Mouse (Mus musculus) retina, postnatal 7 days (tissue): ENCODE measurements at regions not wholly inside any gene's neighbourhood (a gene's known extent, or its start where the extent isn't known, plus 50 kb on each side); places are given as distances from the start of the nearest gene placed in this dataset.

Experiments used
- DNase-seq: peaks from one replicate; pipeline ENCODE4 v3.0.0-alpha.2; 2012; ENCODE audit warnings: low read depth, low spot score

DNA sequence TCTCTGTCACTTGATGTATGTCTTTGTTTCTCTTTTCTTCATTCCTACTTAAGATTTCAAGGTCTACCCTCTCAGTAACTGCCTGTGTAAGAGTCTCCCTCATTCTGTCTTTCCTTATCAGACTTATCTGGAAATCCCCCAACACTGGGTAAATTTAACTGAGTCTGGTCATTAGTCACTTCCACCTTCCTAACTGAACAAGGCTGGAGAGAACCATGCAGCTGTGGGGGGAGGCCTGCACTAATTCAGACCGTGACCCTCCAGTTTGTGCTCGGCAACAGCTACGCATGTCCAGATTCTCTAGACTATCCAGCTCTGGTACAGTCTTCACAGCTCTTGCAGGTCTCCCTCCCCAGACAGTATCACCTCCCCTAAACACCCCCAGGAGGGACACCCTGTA is 103.3 kb downstream of the Prox1 start:
- no peak for DNase-seq

- no peak for DNase-seq
These were observed 104.1 kb downstream of the Prox1 start for GRCm38 (mm10) chr1:190066426-190066825.

DNA sequence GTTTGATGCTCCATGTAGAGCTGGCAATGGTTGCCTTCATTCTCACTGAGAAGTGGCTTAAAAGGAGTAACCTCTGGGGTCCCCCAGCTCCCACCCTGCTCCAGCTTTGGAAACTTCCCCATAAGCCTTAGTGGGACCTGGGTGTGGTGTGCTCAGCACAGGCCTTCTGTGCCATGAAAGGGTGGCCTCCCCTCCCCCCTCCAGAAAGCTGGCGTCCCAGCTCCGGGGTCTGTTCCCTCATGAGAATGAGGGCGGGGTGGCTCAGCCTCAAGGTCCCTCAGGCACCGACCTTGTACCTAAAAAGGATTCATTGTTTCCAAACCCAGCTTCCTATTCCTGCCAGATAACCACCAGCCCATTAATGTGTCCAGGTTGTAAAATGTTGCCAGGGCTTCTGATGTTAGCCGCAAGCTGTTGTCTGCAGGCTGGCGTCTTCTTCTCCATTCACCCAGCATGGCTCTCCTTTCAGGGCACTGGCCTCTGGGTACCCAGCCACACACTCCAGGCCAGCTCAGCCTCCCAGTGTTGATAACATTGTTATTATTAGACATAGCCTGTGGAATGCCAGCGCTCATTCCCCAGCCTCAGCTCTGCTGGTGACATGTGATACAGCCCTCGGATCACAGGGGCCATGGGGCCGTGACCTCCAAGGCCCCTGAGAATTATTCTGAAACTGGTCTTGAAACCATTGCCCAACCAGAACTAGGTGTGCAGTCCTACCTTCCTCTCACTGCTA is 108.8 kb downstream of the Prox1 start:
- DNase-seq = no peak

GRCm38 (mm10) chr1:190059025-190059424 is 111.5 kb downstream of the Prox1 start:
- DNase-seq = no peak

DNA sequence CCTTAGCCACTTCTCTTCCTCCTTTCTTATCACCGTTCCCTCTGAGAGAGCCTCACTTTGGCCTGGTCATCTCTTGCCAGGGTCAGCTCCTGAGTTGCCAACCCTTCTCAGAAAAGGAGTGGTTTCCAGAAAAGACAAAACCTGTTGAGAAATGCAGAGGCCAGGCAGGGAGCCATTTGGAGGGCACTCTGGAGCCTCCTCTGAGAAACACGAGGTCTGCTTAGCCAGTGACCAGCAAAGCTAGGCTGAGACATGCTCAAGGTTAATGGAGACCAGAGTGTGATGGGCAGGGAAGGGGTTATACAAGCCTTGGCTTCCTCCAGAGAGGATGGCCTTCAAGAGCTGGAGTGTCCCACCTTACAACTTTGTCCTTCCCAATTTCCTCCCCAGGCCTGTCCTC is 113.6 kb downstream of the Prox1 start:
- no peak for DNase-seq

DNA sequence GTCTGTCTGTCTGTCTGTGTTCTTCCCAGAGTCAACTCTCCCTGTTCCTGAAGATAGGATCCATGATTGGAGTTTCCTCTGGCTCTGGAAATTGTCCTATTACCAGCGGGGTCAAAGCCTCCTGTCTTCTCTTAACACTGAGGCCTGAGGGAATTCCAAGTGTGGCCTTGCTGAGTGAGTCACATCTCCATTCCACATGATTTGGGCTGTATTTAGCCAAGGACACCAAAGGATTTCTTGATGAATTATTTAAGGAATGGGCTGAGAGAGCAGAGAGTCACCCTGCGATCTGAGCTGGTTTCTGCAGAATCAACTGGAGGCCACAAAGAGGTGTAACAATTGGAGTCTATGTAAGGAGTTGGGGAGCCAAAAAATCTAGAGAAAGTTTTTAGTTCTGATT is 118.6 kb downstream of the Prox1 start:
- DNase-seq = no peak

- DNase-seq = no peak
These were observed 121.9 kb downstream of the Prox1 start for GRCm38 (mm10) chr1:190048521-190049170.

DNA sequence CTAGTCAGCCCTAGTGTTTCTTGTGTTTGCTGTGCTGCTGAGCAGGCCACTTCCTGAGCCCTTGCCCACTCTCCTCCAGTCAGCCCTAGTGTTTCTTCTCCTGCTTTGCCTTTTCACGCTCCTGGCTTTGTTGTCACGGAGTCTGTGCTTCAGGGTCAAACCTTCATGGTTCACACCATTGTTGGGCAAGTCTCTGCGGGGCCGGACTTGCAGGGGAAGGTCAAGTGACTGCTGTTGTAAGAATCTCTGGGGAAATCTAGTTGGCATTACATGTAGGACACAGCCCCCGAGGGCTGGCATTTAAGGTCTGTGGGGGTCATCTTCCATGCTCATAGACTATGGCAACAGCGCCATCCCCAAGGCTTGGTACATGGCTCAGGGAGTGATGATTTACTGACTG is 123.3 kb downstream of the Prox1 start:
- DNase-seq = no peak

- DNase-seq = peak; percentile 35
These were observed 123.6 kb upstream of the Smyd2 start for GRCm38 (mm10) chr1:190045797-190046196.

DNA sequence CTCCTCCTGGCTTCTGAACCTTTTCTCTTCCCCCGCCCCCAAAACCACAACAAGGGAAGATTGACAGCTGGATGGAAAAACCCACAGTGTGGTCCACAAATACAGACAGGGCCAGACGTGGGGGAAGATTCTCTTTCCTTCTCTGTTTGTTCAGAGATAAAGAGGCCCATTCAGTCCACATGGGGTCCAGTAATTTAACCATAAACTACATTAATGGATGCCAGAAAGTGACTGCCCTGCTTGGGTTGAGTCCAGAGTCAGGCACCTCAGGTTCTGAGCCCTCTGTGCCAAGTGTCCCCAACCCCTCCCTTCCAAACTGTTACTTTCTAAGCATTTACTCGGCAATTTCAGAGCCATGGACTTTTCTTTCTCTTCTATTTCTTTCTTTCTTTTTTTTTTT is 121.9 kb upstream of the Smyd2 start:
- DNase-seq = no peak

- no peak for DNase-seq
These were observed 121.0 kb upstream of the Smyd2 start for GRCm38 (mm10) chr1:190043156-190043555.

DNA sequence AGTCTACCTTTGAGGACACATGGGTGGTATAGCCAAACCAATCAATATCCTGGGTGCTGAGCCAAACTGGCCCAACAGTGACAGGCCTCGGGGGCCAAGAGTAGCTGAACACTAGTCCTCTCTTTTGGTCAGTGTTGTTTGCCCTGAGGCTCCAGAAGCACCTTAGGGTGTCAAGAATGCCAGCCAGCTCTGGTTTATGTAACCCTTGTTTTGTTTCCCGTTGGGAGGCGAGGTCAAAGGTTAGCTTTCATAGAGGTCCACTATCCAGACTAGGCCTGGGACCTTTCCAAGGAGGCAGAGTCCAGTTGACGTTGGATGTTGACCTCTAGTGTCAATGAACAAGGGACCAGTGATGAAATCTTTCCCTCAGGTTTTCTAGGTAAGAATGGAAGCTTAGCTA is 120.0 kb upstream of the Smyd2 start:
- DNase-seq = no peak

DNA sequence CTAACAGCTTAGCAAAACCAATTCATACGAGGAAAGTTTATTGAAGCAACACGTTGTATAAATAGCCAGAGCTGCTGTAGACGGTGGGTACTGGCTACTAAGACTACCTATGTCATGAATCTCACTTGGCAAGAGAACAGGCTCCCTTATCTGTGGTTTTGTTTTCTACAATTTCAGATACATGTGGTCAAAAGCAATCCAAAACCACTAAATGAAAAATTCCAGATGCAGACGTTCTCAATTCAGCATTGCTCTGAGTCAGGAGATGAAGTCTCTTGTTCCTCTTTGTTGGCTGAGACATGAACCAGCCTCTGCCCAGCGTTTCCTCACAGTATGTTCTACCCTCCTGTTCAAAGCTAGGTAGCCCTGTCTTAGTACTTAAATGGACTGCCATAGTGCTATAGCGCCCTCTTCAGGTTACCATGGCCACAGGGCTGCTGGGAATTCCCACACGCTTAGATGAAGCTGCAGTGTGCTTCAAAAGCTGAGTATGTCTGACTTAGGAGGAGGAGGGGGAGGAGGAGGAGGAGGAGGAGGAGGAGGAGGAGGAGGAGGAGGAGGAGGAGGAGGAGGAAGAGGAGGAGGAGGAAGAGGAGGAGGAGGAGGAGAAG is 119.0 kb upstream of the Smyd2 start:
- DNase-seq = no peak

DNA sequence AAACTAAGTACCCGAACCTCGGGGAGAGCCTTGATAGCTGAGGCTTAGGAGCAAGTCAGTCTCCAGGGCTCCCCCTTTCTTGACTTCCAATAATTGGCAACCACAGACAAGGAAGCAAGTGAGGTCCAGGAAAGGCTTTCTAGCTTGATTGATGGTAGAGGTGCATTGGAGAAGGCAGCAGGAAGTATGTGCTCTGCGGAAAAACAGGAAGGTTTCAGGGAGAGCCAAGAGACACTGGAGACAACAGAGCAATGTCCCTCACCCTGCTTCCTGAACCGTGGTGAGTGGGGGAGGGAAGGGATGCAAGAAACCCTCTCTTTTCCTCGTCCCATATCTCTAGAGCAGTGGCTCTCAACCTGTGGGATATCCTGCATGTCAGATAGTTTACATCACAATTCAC is 115.9 kb upstream of the Smyd2 start:
- no peak for DNase-seq

GRCm38 (mm10) chr1:190036726-190037125 is 114.6 kb upstream of the Smyd2 start:
- DNase-seq = no peak

DNA sequence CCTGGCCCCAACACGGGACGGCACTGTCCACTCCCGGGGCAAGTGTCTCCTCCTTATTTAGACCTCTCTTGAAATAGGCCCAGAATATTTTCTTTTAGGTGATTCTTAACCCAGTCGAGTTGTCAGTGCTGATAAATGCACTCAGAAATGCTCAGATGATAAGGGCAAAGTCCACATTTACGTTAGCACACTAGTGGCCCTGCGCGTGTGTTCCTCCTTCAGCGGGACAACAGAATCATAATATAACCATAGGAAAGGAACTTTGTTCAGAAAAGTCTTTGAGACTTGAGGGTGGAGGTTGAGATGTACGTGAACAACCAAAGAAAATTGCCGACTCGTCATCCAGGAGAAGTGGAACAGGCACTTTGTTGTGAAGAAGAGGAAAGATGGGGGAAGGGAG is 113.8 kb upstream of the Smyd2 start:
- DNase-seq = no peak

GRCm38 (mm10) chr1:190034091-190034490 is 111.9 kb upstream of the Smyd2 start:
- DNase-seq = no peak

GRCm38 (mm10) chr1:190027536-190027935 is 105.4 kb upstream of the Smyd2 start:
- DNase-seq = no peak

DNA sequence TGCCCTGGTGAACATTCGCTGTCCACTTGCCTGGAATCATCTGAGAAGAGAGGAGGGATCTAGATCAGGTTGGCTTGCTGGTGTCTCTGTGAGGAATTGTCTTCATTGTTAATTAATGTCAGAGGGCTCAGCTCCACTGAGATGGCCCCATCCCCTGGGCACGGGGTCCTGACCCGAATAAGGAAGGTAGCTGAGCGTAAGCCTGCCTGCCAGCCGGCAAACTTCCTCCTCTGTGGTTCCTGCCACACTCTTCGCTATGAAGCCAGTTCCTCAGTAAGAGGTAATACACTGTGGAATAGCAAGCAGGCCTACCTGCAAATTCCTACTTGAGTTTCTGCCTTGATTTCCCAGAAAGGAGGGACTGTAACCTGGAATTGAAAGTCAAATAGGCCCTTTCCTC is 87.3 kb upstream of the Smyd2 start:
- DNase-seq = no peak

GRCm38 (mm10) chr1:190007271-190007670 is 85.1 kb upstream of the Smyd2 start:
- DNase-seq = no peak

DNA sequence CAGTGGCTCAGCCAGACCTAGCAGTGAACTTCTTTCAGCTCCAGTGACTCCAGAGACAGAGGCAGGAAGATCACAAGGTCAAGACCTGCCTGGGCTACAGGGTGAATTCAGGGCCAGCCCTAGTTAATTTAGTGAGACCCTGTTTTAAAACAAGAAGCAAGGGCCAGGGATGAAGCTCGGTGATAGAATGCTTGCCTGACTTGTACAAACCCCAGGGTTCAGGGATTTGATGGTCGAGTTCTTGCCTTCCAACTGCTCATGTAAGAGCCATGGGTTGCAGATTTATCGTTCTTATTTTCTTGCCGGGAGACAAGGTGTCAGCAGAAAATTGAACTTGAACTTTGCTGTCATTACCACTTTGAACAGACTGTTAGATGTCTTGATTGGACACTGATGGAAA is 78.9 kb upstream of the Smyd2 start:
- DNase-seq = no peak

GRCm38 (mm10) chr1:189993706-189994105 is 71.5 kb upstream of the Smyd2 start:
- DNase-seq = no peak

GRCm38 (mm10) chr1:189993221-189993620 is 71.1 kb upstream of the Smyd2 start:
- DNase-seq = no peak
